Mouse (Mus musculus): ENCODE results near the gene Ptger3.

Ptger3 gene

GRCm38 (mm10) chr3:157582626-157583405 is 16.1 kb downstream of the Ptger3 start:
- no peak for DNase-seq (ENCODE audit: low read depth)

- no peak for DNase-seq (ENCODE audit: low read depth)
These were observed 31.2 kb downstream of the Ptger3 start for GRCm38 (mm10) chr3:157597837-157598379.

GRCm38 (mm10) chr3:157604684-157605410 is 38.2 kb downstream of the Ptger3 start:
- DNase-seq (ENCODE audit: low read depth) = no peak

- DNase-seq (ENCODE audit: low read depth) = no peak
These were observed 38.7 kb downstream of the Ptger3 start for GRCm38 (mm10) chr3:157605411-157605740.

GRCm38 (mm10) chr3:157613542-157613941 is 46.9 kb downstream of the Ptger3 start:
- no peak for DNase-seq (ENCODE audit: low read depth)

GRCm38 (mm10) chr3:157616949-157617348 is 50.3 kb downstream of the Ptger3 start:
- DNase-seq (ENCODE audit: low read depth) = no peak

GRCm38 (mm10) chr3:157627407-157627806 is 60.7 kb downstream of the Ptger3 start:
- DNase-seq (ENCODE audit: low read depth) = no peak

GRCm38 (mm10) chr3:157630671-157631070 is 64.0 kb downstream of the Ptger3 start:
- DNase-seq (ENCODE audit: low read depth) = no peak

- no peak for DNase-seq (ENCODE audit: low read depth)
These were observed 64.7 kb downstream of the Ptger3 start for GRCm38 (mm10) chr3:157631383-157631782.

- no peak for DNase-seq (ENCODE audit: low read depth)
These were observed 67.7 kb downstream of the Ptger3 start for GRCm38 (mm10) chr3:157634431-157634830.

- DNase-seq (ENCODE audit: low read depth) = no peak
These were observed 69.0 kb downstream of the Ptger3 start for GRCm38 (mm10) chr3:157635713-157636112.

- no peak for DNase-seq (ENCODE audit: low read depth)
These were observed 70.2 kb downstream of the Ptger3 start for GRCm38 (mm10) chr3:157636887-157637286.

- no peak for DNase-seq (ENCODE audit: low read depth)
These were observed 70.6 kb downstream of the Ptger3 start for GRCm38 (mm10) chr3:157637341-157637740.

GRCm38 (mm10) chr3:157641634-157642033 is 74.9 kb downstream of the Ptger3 start:
- DNase-seq (ENCODE audit: low read depth) = no peak

GRCm38 (mm10) chr3:157661622-157662021 is 94.9 kb downstream of the Ptger3 start:
- no peak for DNase-seq (ENCODE audit: low read depth)

- DNase-seq (ENCODE audit: low read depth) = no peak
These were observed 97.9 kb downstream of the Ptger3 start for GRCm38 (mm10) chr3:157664486-157665041.

GRCm38 (mm10) chr3:157665471-157665870 is 98.8 kb downstream of the Ptger3 start:
- DNase-seq (ENCODE audit: low read depth) = no peak

- DNase-seq (ENCODE audit: low read depth) = no peak
These were observed 99.5 kb downstream of the Ptger3 start for GRCm38 (mm10) chr3:157666142-157666541.

- no peak for DNase-seq (ENCODE audit: low read depth)
These were observed 119.4 kb downstream of the Ptger3 start for GRCm38 (mm10) chr3:157686105-157686504.

- DNase-seq (ENCODE audit: low read depth) = no peak
These were observed 121.9 kb downstream of the Ptger3 start for GRCm38 (mm10) chr3:157688419-157689162.

Data from c-Kit-positive CD71-negative TER-119-negative erythroid progenitor cells, embryonic 14.5 days (primary cell).